Mouse (Mus musculus) bone marrow, adult 2 months (tissue): ENCODE measurements around the gene Unc119. TPM values are rescaled to one million over a fixed set of nuclear protein-coding genes. Genes with fewer than 3 reads are reported as not detected.

Experiments
- H3K27ac ChIP-seq: fragments of 200-500 bp; 2 replicates; pipeline ENCODE4 v1.5.1; 2012; ENCODE audit warnings: low read depth, mild to moderate bottlenecking, control low read depth, inconsistent platforms, low read length; ENCODE audit not compliant: control insufficient read depth, poor library complexity, insufficient read depth
- H3K4me1 ChIP-seq: fragments of 200-500 bp; 2 replicates; pipeline ENCODE4 v1.6.1; 2011; ENCODE audit warnings: low read length; ENCODE audit not compliant: control insufficient read depth, insufficient read depth
- H3K4me3 ChIP-seq: fragments of 200-500 bp; replicated peaks from 2 replicates; pipeline ENCODE3; 2011; ENCODE audit warnings: mild to moderate bottlenecking, low read depth, low read length, control low read depth; ENCODE audit not compliant: control insufficient read depth
- CTCF ChIP-seq: fragments of 200-500 bp; IDR thresholded peaks from 2 replicates; pipeline ENCODE4 v1.5.1; 2011; ENCODE audit warnings: low read length, control low read depth; ENCODE audit not compliant: control insufficient read depth, insufficient read depth
- POLR2A ChIP-seq: fragments of 200-500 bp; IDR thresholded peaks from 2 replicates; pipeline ENCODE4 v1.6.1; 2011; ENCODE audit warnings: low read depth, mild to moderate bottlenecking, control low read depth, low read length, borderline replicate concordance; ENCODE audit not compliant: control insufficient read depth
- WGBS: fragments of 180-500 bp; shearing (Covaris S2); methylation state at CpG from one replicate; pipeline ENCODE4 v1.1.7; 2018; 5-methylcytosine and 5-hydroxymethylcytosine counted together
- polyA plus RNA-seq: library from polyadenylated mRNA; stranded (reverse); fragments of >200 nt; gene quantifications from 2 replicates; pipeline ENCODE4 v1.2.4, GENCODE M21; 2011; ENCODE audit warnings: low replicate concordance; ENCODE audit not compliant: missing spikeins, insufficient read depth, insufficient read length

Unc119 gene
- polyA plus RNA-seq, 1 experiment, result 71.9 TPM

- WGBS, result 73% methylated on average over 3 of the region's 3 CpGs
- H3K27ac ChIP-seq, result no peak overlapping the region
- no peak overlapping the region for H3K4me3 ChIP-seq
- no peaks in the 10 kb centered on the region for H3K4me1 ChIP-seq
- TF ChIP-seq CTCF (no peak), POLR2A (no peak)
These were observed 28.9 kb downstream of the Unc119 start for GRCm38 (mm10) chr11:78372166-78372565.

GRCm38 (mm10) chr11:78372610-78373009, 29.3 kb downstream of the Unc119 start:
- WGBS, result 83% methylated on average over 7 of the region's 7 CpGs
- H3K4me1 ChIP-seq, result no peaks in the 10 kb centered on the region
- H3K4me3 ChIP-seq, result no peak overlapping the region
- TF ChIP-seq POLR2A (no peak), CTCF (no peak)
- H3K27ac ChIP-seq, result no peak overlapping the region

GRCm38 (mm10) chr11:78374147-78374546, 30.9 kb downstream of the Unc119 start:
- Histone ChIP-seq H3K4me3 (no peak overlapping the region), H3K27ac (no peak overlapping the region), H3K4me1 (no peaks in the 10 kb centered on the region)
- no peak for TF ChIP-seq CTCF
- TF ChIP-seq POLR2A, result no peak
- WGBS, result 89% methylated on average over 8 of the region's 8 CpGs

DNA sequence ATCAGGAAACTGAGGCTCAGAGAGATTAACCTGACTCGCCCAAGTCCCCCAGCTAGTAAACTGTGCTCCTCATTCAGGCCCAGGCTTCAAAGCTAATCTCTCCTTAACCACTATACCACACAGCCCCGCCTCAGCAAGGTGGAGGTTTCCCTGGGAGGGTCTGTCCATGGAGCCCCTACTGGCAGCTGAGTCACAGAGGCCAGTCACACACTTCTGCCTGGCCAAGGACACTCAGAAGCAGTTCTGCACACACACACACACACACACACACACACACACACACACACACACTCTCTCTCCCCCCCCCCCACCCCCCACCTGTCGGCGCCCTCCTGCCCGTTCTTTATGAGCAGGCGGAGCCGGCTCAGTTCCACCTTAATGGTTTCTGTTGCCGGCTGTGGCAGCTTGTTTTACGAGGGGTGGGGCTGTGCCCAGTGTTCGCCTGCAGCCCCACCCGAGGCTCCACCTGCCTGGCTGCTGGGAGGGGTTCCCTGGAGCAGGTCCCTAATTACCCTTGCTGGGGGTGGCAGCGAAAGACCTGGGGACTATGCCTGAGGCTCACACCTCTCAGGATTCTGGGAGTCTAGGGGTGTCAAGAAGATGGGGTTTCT, 34.4 kb downstream of the Unc119 start:
- H3K4me1 ChIP-seq, result no peaks in the 10 kb centered on the region
- no peak overlapping the region for H3K27ac ChIP-seq
- H3K4me3 ChIP-seq, result no peak overlapping the region
- TF ChIP-seq CTCF (no peak), POLR2A (no peak)
- WGBS, result 28% methylated on average over 12 of the region's 12 CpGs

DNA sequence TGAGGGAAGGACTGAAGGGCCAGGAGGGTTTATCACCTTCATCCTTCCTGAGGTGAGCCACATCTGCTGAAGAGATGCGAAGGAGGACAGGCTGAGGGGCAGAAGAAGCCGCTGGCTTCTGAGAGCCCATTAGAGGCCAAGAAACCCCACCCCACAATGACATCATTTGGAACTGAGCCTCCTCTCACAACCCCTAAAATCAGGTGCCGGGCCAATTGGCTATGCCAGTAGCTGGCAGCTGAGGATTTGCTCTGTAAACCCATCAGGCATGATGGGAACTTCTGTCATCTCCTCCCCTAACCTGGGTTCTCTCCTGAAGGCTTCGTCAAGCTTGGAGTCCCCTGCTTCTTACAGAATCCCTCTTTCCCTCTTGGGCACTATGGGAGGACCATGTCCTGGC, 37.1 kb downstream of the Unc119 start:
- no peak for TF ChIP-seq POLR2A
- no peak for TF ChIP-seq CTCF
- Histone ChIP-seq H3K27ac (no peak overlapping the region), H3K4me3 (no peak overlapping the region), H3K4me1 (no peaks in the 10 kb centered on the region)
- 79% methylated on average over 4 of the region's 4 CpGs for WGBS

DNA sequence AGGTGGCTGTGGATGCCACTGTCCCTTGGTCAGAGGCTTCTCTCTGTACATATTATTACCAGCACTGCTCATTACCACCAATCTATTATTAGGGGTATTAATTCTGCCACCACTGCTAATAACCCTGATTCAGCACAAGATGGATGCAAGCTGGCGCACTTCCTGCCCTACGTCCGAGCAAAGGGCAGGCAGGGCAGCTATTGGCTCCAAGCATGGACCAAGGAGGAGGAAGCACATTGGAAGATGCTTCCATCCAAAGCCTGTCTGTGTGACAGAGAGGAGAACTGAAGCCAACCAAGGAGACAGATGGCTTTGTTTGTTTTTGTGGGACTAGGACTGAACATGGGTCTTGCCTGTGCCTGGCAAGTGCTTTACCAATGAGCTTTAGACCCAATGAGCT, 37.7 kb downstream of the Unc119 start:
- TF ChIP-seq CTCF (no peak), POLR2A (no peak)
- Histone ChIP-seq H3K4me1 (no peaks in the 10 kb centered on the region), H3K27ac (no peak overlapping the region), H3K4me3 (no peak overlapping the region)
- WGBS, result 75% methylated on average over 3 of the region's 3 CpGs

- 77% methylated on average over 7 of the region's 7 CpGs for WGBS
- Histone ChIP-seq H3K27ac (no peak overlapping the region), H3K4me3 (no peak overlapping the region), H3K4me1 (no peaks in the 10 kb centered on the region)
- TF ChIP-seq POLR2A, result no peak
- TF ChIP-seq CTCF, result no peak
These were observed 39.0 kb downstream of the Unc119 start for GRCm38 (mm10) chr11:78382286-78382685.

DNA sequence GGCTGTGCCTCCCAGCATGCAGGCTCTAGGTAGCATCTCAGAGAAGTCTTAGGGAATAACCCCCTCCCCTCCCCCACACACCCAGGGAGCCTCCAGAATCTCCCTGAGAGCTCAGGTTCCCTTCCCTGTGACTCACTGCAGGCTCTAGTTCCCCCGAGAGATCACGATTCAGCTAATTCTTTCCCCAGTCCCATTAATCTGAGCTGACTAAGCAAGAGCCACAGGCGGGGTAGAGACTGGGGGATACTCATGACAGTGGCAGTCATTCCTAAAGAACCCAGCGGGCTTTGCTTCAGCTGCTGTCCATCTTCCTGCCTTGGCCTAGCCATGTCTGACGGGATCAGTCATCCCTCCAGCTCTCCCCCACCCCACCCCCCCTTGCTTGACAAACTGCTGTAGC, 39.4 kb downstream of the Unc119 start:
- no peak overlapping the region for H3K27ac ChIP-seq
- 65% methylated on average over 5 of the region's 5 CpGs for WGBS
- TF ChIP-seq POLR2A (no peak), CTCF (no peak)
- no peak overlapping the region for H3K4me3 ChIP-seq
- H3K4me1 ChIP-seq, result no peaks in the 10 kb centered on the region

- H3K4me1 ChIP-seq, result no peaks in the 10 kb centered on the region
- no peak overlapping the region for H3K27ac ChIP-seq
- TF ChIP-seq CTCF (no peak), POLR2A (no peak)
- 83% methylated on average over 10 of the region's 10 CpGs for WGBS
- no peak overlapping the region for H3K4me3 ChIP-seq
These were observed 42.5 kb downstream of the Unc119 start for GRCm38 (mm10) chr11:78385776-78386175.
